Mouse (Mus musculus): ENCODE measurements at regions not wholly inside any gene's neighbourhood (a gene's known extent, or its start where the extent isn't known, plus 50 kb on each side); places are given as distances from the start of the nearest gene placed in this dataset.

DNA sequence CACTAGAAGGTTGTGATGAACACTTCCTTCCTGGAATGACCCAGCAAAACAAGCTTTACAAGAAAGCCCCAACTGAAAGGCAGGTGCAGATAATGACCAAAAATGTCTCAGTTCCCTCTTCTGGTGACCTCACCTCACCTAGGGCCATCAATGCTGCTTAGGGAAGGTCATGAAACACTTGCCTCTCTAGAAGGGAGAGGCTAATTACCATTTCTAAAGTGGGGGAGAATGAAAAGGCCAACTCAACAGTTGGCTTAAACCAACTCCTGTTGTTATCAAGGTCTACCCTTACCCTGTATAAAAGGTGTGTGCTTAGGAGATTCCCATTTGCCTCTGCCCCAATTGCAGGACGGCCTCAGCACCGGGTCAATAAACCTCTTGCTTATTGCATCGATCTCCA lies 1156.7 kb downstream of the Mrps31 start:
- DNase-seq (ENCODE audit: extremely low read depth, low read depth, low spot score) = no peak
- no peak overlapping the region for H3K4me3 ChIP-seq (ENCODE audit: insufficient read depth, low read depth, low read length)
- no peaks in the 10 kb centered on the region for H3K36me3 ChIP-seq (ENCODE audit: control insufficient read depth, insufficient read depth, low read length)
- 0 out of 2 replicates have a peak, but pooled peaks cover 3% of the 10 kb centered on the region for H3K27me3 ChIP-seq (ENCODE audit: control insufficient read depth, insufficient read depth, low read length)
- 93% methylated on average over 3 of the region's 3 CpGs for WGBS
- no peak overlapping the region for H3K27ac ChIP-seq (replicated peaks; ENCODE audit: insufficient read depth, low read depth, low read length)
- TF ChIP-seq POLR2A (IDR thresholded peaks at IDR 0.05; ENCODE audit: extremely low read depth, insufficient read depth, low read length) (no peak), CTCF (IDR thresholded peaks at IDR 0.05; ENCODE audit: low read depth, low read length) (no peak)
- no peaks in the 10 kb centered on the region for H3K79me2 ChIP-seq (ENCODE audit: control insufficient read depth, insufficient read depth, low read length)
- H3K9ac ChIP-seq (ENCODE audit: low read depth, low read length) = no peak overlapping the region
- no peaks in the 10 kb centered on the region for H3K4me1 ChIP-seq (ENCODE audit: control insufficient read depth, insufficient read depth, low read length)

DNA sequence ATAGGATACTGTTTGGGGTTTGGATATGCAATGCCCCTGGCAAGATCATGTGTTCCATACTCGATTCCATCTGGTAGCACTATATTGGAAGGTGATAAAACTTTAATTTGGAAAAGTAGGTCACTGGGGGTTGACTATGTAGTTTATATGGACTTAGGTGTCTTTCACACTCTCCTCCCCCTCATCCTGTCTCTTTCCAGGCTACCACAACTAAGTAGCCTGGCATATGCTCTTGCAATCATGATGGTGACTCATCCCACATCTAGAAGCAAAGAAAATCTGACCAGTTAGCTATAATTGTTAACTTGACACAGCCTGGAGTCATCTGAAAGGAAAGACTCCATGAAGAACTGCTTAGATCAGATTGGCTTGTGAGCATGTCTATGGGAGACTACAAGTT lies 1154.3 kb downstream of the Adam3 start:
- no peak overlapping the region for H3K4me3 ChIP-seq (ENCODE audit: insufficient read depth, low read depth, low read length)
- no peaks in the 10 kb centered on the region for H3K4me1 ChIP-seq (ENCODE audit: control insufficient read depth, insufficient read depth, low read length)
- H3K27me3 ChIP-seq (ENCODE audit: control insufficient read depth, insufficient read depth, low read length) = 0 out of 2 replicates have a peak, but pooled peaks cover 3% of the 10 kb centered on the region
- WGBS = 84% methylated on average over 1 of the region's 1 CpGs
- TF ChIP-seq POLR2A (IDR thresholded peaks at IDR 0.05; ENCODE audit: extremely low read depth, insufficient read depth, low read length) = no peak
- no peak for TF ChIP-seq CTCF (IDR thresholded peaks at IDR 0.05; ENCODE audit: low read depth, low read length)
- H3K79me2 ChIP-seq (ENCODE audit: control insufficient read depth, insufficient read depth, low read length) = no peaks in the 10 kb centered on the region
- DNase-seq (ENCODE audit: extremely low read depth, low read depth, low spot score) = no peak
- no peaks in the 10 kb centered on the region for H3K36me3 ChIP-seq (ENCODE audit: control insufficient read depth, insufficient read depth, low read length)
- no peak overlapping the region for H3K9ac ChIP-seq (ENCODE audit: low read depth, low read length)
- H3K27ac ChIP-seq (replicated peaks; ENCODE audit: insufficient read depth, low read depth, low read length) = no peak overlapping the region

DNA sequence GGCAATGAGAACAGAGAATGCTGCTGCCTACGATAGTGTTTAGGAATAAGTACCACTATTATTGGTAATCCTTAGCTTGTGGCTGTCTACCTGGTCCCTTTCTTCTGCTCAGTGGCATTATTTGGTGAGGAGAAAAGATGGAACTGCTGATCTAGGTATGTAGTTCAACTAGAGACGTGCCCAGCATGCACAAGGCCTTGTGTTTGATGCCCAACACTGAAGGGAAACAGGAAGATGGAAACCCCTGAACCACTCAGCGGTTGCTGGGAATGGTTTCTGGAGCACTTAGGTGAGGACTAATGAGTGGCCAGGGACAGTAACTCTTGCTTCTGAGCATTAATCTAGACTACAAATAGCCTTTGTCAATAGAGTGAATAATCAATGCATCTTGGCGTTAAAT lies 1145.5 kb downstream of the Adam3 start:
- no peak for DNase-seq (ENCODE audit: extremely low read depth, low read depth, low spot score)
- Histone ChIP-seq H3K27me3 (ENCODE audit: control insufficient read depth, insufficient read depth, low read length) (no peaks in the 10 kb centered on the region), H3K4me1 (ENCODE audit: control insufficient read depth, insufficient read depth, low read length) (no peaks in the 10 kb centered on the region), H3K36me3 (ENCODE audit: control insufficient read depth, insufficient read depth, low read length) (no peaks in the 10 kb centered on the region), H3K9ac (ENCODE audit: low read depth, low read length) (no peak overlapping the region), H3K27ac (replicated peaks; ENCODE audit: insufficient read depth, low read depth, low read length) (no peak overlapping the region), H3K79me2 (ENCODE audit: control insufficient read depth, insufficient read depth, low read length) (no peaks in the 10 kb centered on the region), H3K4me3 (ENCODE audit: insufficient read depth, low read depth, low read length) (no peak overlapping the region)
- WGBS = 89% methylated on average over 4 of the region's 4 CpGs
- TF ChIP-seq CTCF (IDR thresholded peaks at IDR 0.05; ENCODE audit: low read depth, low read length) (no peak), POLR2A (IDR thresholded peaks at IDR 0.05; ENCODE audit: extremely low read depth, insufficient read depth, low read length) (no peak)

DNA sequence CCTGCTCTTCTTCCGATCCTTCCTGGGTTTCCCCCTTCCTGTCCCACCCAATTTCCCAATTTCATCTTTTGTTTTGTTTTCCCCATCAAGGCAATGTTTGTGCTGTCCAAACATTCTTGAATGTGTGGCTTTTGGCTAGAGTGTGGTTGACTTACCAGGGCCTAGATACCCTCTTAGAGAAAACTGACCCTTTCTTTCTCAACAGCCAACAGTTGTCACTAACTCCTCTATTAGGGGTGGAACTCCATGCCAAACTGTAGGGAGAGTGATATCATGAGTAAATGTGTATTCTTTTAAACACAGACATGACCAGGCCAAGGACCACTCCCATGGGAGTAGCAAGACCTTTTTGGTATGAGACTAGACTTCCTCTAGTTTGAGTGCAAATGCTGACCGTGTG lies 1145.0 kb downstream of the Adam3 start:
- 85% methylated on average over 2 of the region's 2 CpGs for WGBS
- Histone ChIP-seq H3K27me3 (ENCODE audit: control insufficient read depth, insufficient read depth, low read length) (no peaks in the 10 kb centered on the region), H3K9ac (ENCODE audit: low read depth, low read length) (no peak overlapping the region), H3K27ac (replicated peaks; ENCODE audit: insufficient read depth, low read depth, low read length) (no peak overlapping the region), H3K36me3 (ENCODE audit: control insufficient read depth, insufficient read depth, low read length) (no peaks in the 10 kb centered on the region), H3K4me3 (ENCODE audit: insufficient read depth, low read depth, low read length) (no peak overlapping the region), H3K79me2 (ENCODE audit: control insufficient read depth, insufficient read depth, low read length) (no peaks in the 10 kb centered on the region), H3K4me1 (ENCODE audit: control insufficient read depth, insufficient read depth, low read length) (no peaks in the 10 kb centered on the region)
- no peak for DNase-seq (ENCODE audit: extremely low read depth, low read depth, low spot score)
- TF ChIP-seq CTCF (IDR thresholded peaks at IDR 0.05; ENCODE audit: low read depth, low read length) (no peak), POLR2A (IDR thresholded peaks at IDR 0.05; ENCODE audit: extremely low read depth, insufficient read depth, low read length) (no peak)

All from liver, adult 2 months (tissue).